Mouse (Mus musculus): ENCODE data around the gene Cacna2d3. TPM values are rescaled to one million over a fixed set of nuclear protein-coding genes. Genes with fewer than 3 reads are reported as not detected.

The Cacna2d3 gene
- total and polyA plus RNA-seq, 2 experiments from 2014 or later = 24.0 to 32.8 TPM

- no peaks in the 10 kb centered on the region for H3K36me3 ChIP-seq (ENCODE audit: insufficient read depth, low read length)
- no peak for DNase-seq (ENCODE audit: low spot score)
- WGBS = 15% methylated on average over 2 of the region's 2 CpGs
Observed at GRCm38 (mm10) chr14:29225754-29226365, 495.8 kb downstream of the Cacna2d3 start.

DNA sequence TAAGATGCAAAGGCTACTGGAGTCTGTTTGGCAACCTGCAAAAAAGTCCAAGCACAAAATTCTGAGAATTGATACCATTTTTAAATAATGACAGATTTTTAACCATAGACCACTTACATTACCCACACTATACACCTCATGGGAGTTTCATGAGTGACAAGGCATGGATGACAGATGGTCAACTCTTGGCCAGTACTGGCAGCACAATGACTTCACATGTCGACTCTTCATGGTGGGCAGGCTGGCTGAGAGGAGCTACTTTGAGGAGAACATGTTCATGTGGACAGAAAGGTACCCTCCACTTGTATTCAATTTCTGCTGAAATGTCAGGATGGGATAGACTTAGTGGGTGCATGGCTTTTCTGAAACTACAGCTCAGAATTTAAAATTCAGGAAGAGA, 498.7 kb downstream of the Cacna2d3 start:
- Histone ChIP-seq H3K4me3 (ENCODE audit: low read depth, low read length) (no peak overlapping the region), H3K27me3 (ENCODE audit: insufficient read depth, low read length) (no peaks in the 10 kb centered on the region), H3K9me3 (ENCODE audit: low read length) (no peaks in the 10 kb centered on the region), H3K27ac (ENCODE audit: low read depth, low read length) (no peak overlapping the region), H3K4me1 (ENCODE audit: insufficient read depth, low read length) (no peaks in the 10 kb centered on the region), H3K9ac (replicated peaks; ENCODE audit: low read length, poor library complexity, severe bottlenecking) (no peak overlapping the region), H3K36me3 (ENCODE audit: insufficient read depth, low read length) (no peaks in the 10 kb centered on the region), H3K4me2 (ENCODE audit: low read depth, low read length, poor library complexity, severe bottlenecking) (no peak overlapping the region)
- WGBS = 84% methylated on average over 1 of the region's 1 CpGs
- no peak for ATAC-seq (ENCODE audit: low FRiP score)
- peak; percentile 58 for DNase-seq (ENCODE audit: low spot score)
- no peak for TF ChIP-seq CTCF (IDR thresholded peaks at IDR 0.05)

More at GRCm38 (mm10) chr14:29225754-29226365, 495.8 kb downstream of the Cacna2d3 start:
- TF ChIP-seq CTCF (IDR thresholded peaks at IDR 0.05) = no peak
- Histone ChIP-seq H3K4me3 (ENCODE audit: low read depth, low read length) (no peak overlapping the region), H3K4me1 (ENCODE audit: insufficient read depth, low read length) (no peaks in the 10 kb centered on the region; the same call in 1 of the 2 replicates), H3K4me2 (ENCODE audit: low read depth, low read length, poor library complexity, severe bottlenecking) (no peak overlapping the region), H3K9me3 (ENCODE audit: low read length) (no peaks in the 10 kb centered on the region), H3K9ac (replicated peaks; ENCODE audit: low read length, poor library complexity, severe bottlenecking) (no peak overlapping the region), H3K27ac (ENCODE audit: low read depth, low read length) (no peak overlapping the region), H3K27me3 (ENCODE audit: insufficient read depth, low read length) (no peaks in the 10 kb centered on the region)
- no peak for ATAC-seq (ENCODE audit: low FRiP score)

DNA sequence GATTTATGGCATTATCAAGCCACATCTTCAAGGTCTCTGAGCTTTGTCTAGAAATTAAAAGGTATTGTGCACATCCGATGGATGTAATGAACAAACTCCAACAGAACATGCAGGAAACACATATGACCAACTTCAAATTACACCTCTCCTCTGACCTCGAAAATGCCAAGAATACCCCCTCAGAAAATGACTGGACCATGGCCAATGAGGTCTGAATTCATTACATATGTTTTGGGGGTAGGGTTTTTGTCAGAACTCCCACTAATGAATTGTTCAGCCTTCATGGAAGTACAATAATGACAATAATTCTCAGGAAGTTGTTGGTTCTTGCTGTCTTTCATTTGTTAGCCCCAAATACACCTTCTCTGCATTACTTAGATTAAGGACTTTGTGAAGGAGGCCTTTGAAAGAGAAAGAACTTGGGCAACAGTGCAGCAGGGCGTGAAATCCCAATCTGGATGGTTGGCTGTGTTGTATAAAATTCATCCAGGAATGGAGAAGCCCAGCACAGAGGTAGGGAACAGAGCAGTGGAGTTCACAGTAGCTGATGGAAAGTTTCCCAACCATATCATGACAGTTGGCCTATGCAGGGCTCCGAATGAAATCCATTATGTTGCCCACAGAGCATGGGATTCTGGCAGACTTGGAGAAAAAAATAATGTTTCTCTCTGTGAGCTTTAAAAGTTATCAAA, 499.3 kb downstream of the Cacna2d3 start:
- H3K4me3 ChIP-seq (ENCODE audit: low read depth, low read length) = no peak overlapping the region
- no peak for TF ChIP-seq CTCF (IDR thresholded peaks at IDR 0.05)
- no peak overlapping the region for H3K9ac ChIP-seq (replicated peaks; ENCODE audit: low read length, poor library complexity, severe bottlenecking)
- H3K4me2 ChIP-seq (ENCODE audit: low read depth, low read length, poor library complexity, severe bottlenecking) = no peak overlapping the region
- H3K27ac ChIP-seq (ENCODE audit: low read depth, low read length) = no peak overlapping the region
- no peaks in the 10 kb centered on the region for H3K36me3 ChIP-seq (ENCODE audit: insufficient read depth, low read length)
- no peaks in the 10 kb centered on the region for H3K27me3 ChIP-seq (ENCODE audit: insufficient read depth, low read length)
- ATAC-seq (ENCODE audit: low FRiP score) = no peak
- H3K9me3 ChIP-seq (ENCODE audit: low read length) = no peaks in the 10 kb centered on the region
- 51% methylated on average over 4 of the region's 4 CpGs for WGBS
- H3K4me1 ChIP-seq (ENCODE audit: insufficient read depth, low read length) = no peaks in the 10 kb centered on the region
- DNase-seq (ENCODE audit: low spot score) = peak; percentile 81

GRCm38 (mm10) chr14:29216106-29216505, 505.6 kb downstream of the Cacna2d3 start:
- no peaks in the 10 kb centered on the region for H3K4me1 ChIP-seq (ENCODE audit: insufficient read depth, low read length)
- H3K36me3 ChIP-seq (ENCODE audit: insufficient read depth, low read length) = no peaks in the 10 kb centered on the region
- no peak for TF ChIP-seq CTCF (IDR thresholded peaks at IDR 0.05)
- no peak overlapping the region for H3K4me2 ChIP-seq (ENCODE audit: low read depth, low read length, poor library complexity, severe bottlenecking)
- WGBS = 64% methylated on average over 1 of the region's 1 CpGs
- ATAC-seq (ENCODE audit: low FRiP score) (no peak), DNase-seq (ENCODE audit: low spot score) (no peak)
- no peaks in the 10 kb centered on the region for H3K27me3 ChIP-seq (ENCODE audit: insufficient read depth, low read length)
- H3K9ac ChIP-seq (replicated peaks; ENCODE audit: low read length, poor library complexity, severe bottlenecking) = no peak overlapping the region
- no peak overlapping the region for H3K4me3 ChIP-seq (ENCODE audit: low read depth, low read length)
- no peak overlapping the region for H3K27ac ChIP-seq (ENCODE audit: low read depth, low read length)
- H3K9me3 ChIP-seq (ENCODE audit: low read length) = no peaks in the 10 kb centered on the region

DNA sequence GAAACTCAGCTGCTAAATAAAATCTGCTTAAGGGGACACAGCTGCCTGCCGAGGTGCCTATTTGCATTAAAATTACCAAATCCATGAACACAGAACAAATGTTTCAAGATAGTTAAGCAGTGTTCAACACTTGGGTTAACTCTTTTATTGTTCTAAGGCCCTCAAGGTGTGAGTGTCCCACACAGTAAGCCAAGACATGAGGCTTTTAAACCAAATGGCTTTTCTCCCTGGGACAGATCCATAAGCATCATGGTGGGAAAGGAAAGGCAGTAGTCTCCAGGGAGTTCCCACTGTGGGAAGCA, 516.7 kb downstream of the Cacna2d3 start:
- 5% methylated on average over 1 of the region's 1 CpGs for WGBS
- H3K4me2 ChIP-seq (ENCODE audit: low read depth, low read length, poor library complexity, severe bottlenecking) = no peak overlapping the region
- H3K27ac ChIP-seq (ENCODE audit: low read depth, low read length) = no peak overlapping the region
- H3K4me1 ChIP-seq (ENCODE audit: insufficient read depth, low read length) = no peaks in the 10 kb centered on the region; the same call in 1 of the 2 replicates
- no peak for TF ChIP-seq CTCF (IDR thresholded peaks at IDR 0.05)
- H3K36me3 ChIP-seq (ENCODE audit: insufficient read depth, low read length) = no peaks in the 10 kb centered on the region
- DNase-seq (ENCODE audit: low spot score) = no peak
- H3K9me3 ChIP-seq (ENCODE audit: low read length) = no peaks in the 10 kb centered on the region
- no peaks in the 10 kb centered on the region for H3K27me3 ChIP-seq (ENCODE audit: insufficient read depth, low read length)
- no peak for ATAC-seq (ENCODE audit: low FRiP score)
- no peak overlapping the region for H3K4me3 ChIP-seq (ENCODE audit: low read depth, low read length)
- no peak overlapping the region for H3K9ac ChIP-seq (replicated peaks; ENCODE audit: low read length, poor library complexity, severe bottlenecking)

GRCm38 (mm10) chr14:29204236-29204966, 517.3 kb downstream of the Cacna2d3 start:
- H3K27ac ChIP-seq (ENCODE audit: low read depth, low read length) = no peak overlapping the region
- no peak overlapping the region for H3K9ac ChIP-seq (replicated peaks; ENCODE audit: low read length, poor library complexity, severe bottlenecking)
- no peaks in the 10 kb centered on the region for H3K27me3 ChIP-seq (ENCODE audit: insufficient read depth, low read length)
- no peak for TF ChIP-seq CTCF (IDR thresholded peaks at IDR 0.05)
- no peaks in the 10 kb centered on the region for H3K36me3 ChIP-seq (ENCODE audit: insufficient read depth, low read length)
- peak; percentile 70 for ATAC-seq (ENCODE audit: low FRiP score)
- DNase-seq (ENCODE audit: low spot score) = peak; percentile 71
- no peak overlapping the region for H3K4me3 ChIP-seq (ENCODE audit: low read depth, low read length)
- H3K4me1 ChIP-seq (ENCODE audit: insufficient read depth, low read length) = no peaks in the 10 kb centered on the region; the same call in 1 of the 2 replicates
- 36% methylated on average over 10 of the region's 10 CpGs for WGBS
- H3K9me3 ChIP-seq (ENCODE audit: low read length) = no peaks in the 10 kb centered on the region
- no peak overlapping the region for H3K4me2 ChIP-seq (ENCODE audit: low read depth, low read length, poor library complexity, severe bottlenecking)

Measured in midbrain, postnatal 0 days (tissue).